Mouse (Mus musculus) adrenal gland, postnatal 25 days (tissue): Measurements from ENCODE around the gene Spag9. TPM values are rescaled to one million over a fixed set of nuclear protein-coding genes. Genes with fewer than 3 reads are reported as not detected.

ENCODE experiments used
- DNase-seq: peaks from one replicate; pipeline ENCODE4 v3.0.0; 2021; ENCODE audit warnings: mixed read lengths
- long read RNA-seq: library from polyadenylated mRNA; stranded (forward); transcript quantifications from one replicate; pipeline ENCODE4 v2.0.0, GENCODE M21; 2021
- total RNA-seq: library from RNA; stranded (reverse); gene quantifications from 2 replicates; pipeline ENCODE4 v1.2.3, GENCODE M21; 2021

Gene Spag9
- total RNA-seq = 98.6 and 120 TPM in 2 replicates
- long read RNA-seq, full-length matches to known transcripts = 1 of 14 reads
- long read RNA-seq, partial matches to known transcripts = 8 of 14 reads
- long read RNA-seq, other reads (novel, unspliced or antisense) = 5 of 14 reads

GRCm38 (mm10) chr11:93995720-93996305 lies at the start of gene Spag9:
Spag9 (plus strand) TSS chr11:93996091.
- DNase-seq = peak; percentile 95

- no peak for DNase-seq
Observed at GRCm38 (mm10) chr11:93948887-93949567, 46.9 kb upstream of the Spag9 start.

DNA sequence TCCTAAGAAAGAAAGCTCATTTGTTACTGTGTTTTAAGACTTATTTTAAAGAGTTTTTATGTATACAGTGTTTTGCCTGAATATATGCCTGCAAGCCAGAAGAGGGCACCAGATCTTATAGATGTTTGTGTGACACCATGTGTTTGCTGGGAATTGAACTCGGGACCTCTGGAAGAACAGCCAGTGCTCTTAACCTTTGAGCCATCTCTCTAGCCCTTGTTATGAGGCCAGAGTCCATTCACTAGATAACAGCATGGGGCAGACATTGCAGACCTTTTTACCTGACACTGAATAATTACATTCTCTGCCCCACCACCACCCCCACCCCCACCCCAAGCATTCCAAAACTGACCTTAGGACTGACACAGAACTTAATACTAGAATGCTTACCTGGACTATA lies 45.8 kb upstream of the Spag9 start:
- DNase-seq = no peak

DNA sequence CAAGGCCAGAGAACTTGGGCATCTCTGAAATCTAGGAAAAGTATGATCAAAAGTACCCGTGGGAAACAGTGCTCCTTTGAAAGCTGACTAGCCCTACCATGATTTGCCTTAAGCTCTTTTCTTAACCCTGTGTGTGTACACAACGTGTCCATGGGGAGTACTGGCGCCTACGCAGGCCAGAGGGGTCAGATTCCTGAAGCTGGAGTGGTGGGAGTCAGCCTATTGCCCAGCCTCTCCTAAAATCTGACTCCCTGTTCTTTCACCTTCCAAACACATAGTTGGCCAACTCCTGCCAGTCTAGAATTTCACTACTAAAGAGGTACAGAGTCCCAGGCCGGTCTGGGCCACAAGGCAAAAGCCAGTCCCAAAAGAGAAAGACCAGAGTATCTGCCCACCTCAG lies 43.5 kb upstream of the Spag9 start:
- no peak for DNase-seq

DNA sequence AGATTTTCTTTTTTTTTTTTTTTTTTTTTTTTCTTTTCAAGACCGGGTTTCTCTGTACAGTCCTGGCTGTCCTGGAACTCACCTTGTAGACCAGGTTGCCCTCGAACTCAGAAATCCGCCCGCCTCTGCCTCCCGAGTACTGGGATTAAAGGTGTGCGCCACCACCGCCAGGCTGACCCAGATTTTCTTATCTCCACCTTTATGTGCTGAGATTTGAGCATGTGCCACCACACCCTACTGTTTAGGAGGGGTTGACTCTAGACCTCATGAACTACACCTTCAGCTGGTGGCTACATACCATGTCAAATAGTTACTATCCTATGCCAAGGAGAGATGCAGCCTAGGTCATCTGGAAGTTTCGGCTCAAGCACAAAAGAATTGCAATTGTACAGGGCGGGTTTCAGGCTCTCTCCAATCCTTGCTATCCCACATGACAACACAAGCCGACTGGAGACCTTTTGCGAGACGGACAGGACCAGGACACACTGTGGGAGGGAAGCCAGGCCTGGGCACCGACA lies 41.1 kb upstream of the Spag9 start:
- no peak for DNase-seq

DNA sequence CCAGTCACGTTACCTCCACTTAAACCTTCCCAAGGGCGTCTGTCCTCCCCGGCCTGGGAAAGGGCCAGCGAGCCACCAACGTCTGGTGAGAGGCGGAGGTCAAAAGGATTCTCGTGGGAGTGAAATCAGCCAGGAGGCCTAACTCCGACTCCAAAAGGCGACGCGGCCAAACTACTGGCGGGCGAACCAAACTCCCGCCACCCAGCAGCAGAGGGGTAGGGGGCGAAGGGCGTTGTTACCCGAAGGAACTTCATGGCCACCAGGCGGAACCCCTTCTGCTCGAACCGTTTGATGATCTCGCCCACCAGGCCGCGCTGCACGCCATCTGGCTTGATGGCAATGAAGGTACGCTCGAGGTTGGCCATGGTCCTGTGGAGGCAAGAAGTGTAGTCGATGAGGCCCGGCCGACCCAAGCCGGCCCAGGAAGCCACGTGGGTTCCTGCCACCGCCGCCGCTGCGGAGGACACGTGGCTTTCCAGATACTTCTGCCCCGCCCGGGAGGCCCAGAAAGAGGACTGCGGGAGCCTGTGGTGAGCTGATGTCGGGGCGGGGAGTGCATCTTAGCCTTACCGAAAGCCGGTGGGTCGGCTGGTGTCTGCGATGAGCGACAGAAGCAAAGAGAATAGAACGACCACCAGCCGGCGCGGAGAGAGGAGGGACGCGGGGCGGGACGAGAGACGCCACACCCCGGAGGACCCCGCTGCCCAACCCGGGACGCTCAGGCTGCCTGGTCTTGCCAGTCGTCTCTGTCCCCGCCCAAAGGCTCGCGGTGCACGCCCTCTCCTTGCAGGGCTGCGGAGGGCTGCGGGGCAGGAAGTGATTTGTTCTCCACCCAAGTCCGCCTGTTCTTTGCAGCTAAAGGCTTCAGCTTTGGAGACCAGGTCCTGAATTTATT lies 40.4 kb upstream of the Spag9 start:
- DNase-seq = peak; percentile 95

GRCm38 (mm10) chr11:93956159-93956558 lies 39.7 kb upstream of the Spag9 start, which contains the start of gene Nme2:
Nme2 (minus strand) TSS chr11:93956259.
- no peak for DNase-seq

- no peak for DNase-seq
Observed at GRCm38 (mm10) chr11:93957031-93957555, 38.8 kb upstream of the Spag9 start.

- no peak for DNase-seq
Observed at GRCm38 (mm10) chr11:93957746-93958145, 38.1 kb upstream of the Spag9 start.

DNA sequence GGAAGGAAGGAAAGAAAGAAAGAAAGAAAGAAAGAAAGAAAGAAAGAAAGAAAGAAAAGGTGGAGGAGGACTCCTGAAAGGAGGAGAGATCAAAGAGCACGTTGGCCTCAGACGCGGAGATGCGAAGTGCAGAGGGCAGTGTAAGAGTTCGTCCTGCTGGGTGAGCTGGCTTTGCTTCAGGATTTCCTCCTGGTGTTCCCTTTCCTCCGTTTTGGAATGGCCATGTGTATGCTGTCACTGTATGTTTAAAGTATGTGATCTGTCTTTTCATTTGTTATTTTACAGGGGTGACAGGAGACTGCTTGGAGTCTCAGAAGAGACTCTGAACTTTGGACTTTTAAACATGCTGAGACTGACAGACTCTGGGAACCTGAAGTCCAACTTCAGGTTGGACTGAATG lies 34.4 kb upstream of the Spag9 start:
- DNase-seq = no peak

GRCm38 (mm10) chr11:93963013-93963412 lies 32.9 kb upstream of the Spag9 start:
- no peak for DNase-seq

DNA sequence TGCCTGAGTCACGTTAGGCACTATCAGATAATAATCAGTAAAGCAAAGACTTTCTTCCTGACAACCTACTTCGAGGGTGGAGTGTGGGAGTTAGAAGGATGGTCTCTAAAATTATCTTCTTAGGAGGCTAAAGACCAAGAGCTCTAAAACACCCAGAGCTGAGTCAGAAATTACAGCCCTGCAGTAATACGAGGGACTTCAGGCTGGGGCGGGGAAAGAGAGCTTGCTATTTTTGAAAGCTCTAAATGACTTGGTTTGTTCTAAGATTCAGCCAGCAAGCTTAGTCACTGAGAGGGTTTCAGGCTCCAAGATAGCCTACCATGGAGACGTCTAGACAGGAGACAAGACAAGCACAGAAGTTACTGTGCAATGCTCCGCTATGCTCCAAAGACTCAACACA lies 30.5 kb upstream of the Spag9 start:
- no peak for DNase-seq

DNA sequence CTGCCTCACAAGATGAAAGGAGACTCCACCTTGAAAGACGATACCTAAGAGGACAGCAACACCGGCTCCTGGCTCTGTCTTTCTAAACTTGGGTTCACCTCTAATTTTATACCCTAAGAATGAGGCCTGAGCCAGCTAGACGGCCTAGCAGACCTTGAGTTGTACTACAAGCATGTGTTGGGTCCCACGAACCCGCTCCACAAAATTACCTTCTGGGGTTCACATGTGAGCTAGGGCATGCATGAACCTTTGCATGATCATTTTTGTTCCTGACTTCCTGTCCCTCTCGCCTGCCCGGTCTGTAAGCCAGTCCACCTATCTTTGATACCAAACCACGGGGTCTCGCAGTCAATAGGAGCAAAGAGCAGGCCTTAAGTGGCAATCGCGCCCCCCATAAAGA lies 28.5 kb upstream of the Spag9 start:
- no peak for DNase-seq

DNA sequence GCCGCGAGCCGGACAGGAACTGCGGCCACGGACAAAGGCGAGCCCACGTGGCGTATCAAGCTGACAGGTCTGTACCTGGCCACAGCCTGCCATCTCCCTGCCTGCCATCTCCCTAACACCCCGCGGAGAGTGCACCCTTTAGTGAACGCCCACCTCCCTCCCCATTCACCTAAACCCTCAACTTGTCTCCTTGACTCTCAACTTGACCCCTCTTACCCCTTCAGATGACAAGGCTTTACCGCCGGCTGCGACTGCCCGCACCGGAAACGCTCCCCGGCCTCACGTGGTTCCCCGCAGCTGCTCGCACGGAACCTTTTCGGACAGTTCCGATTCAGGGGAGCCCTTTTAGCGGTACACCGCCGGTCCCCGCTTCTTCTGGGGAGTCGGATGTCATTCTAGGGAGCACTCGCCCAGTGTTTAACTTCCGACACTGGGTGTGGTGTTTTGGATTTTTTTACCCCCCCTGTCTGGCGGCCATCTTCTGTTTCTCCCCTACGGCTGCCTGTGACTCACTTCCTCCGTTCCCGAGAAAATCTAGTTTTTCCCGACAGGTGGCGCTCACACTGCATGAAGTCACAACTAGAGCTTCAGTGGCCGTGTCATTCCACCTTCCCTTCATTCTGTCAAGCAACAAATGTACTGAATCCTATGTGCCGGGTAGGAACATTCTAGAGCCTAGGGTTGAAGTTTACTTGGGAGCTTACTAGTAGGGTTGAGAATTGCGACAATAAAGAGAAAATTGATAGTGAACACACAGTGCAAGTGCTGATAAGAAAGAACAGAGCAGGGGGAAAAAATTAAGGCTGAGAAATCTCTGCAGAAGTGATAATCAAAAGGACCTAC lies 27.7 kb upstream of the Spag9 start, which contains the start of the genes Gm20390 and Nme1:
Gene Gm20390, minus strand, starts transcription at position 289 of the 843 bp plus-strand sequence.
Gene Nme1, minus strand, starts transcription at position 517 of the 843 bp plus-strand sequence.
- DNase-seq = peak; percentile 93

GRCm38 (mm10) chr11:93968848-93969128 lies 27.1 kb upstream of the Spag9 start:
- no peak for DNase-seq

DNA sequence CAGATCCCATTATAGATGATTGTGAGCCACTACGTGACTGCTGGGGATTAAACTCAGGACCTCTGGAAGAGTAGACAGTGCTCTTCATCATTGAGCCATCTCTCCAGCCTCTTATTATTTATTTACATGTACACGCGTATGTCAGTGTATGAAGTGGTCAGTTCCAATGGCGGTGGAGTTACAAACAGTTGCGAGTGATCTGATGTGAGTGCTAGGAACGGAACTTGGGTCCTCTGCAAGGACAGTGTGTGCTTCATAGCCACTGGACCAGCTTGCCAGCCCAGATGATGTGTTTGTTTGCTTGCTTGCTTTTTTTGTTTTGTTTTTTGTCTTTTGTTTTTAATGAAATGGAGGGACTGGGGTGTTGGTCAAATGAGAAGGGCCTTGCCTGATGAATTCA lies 26.7 kb upstream of the Spag9 start:
- no peak for DNase-seq

DNA sequence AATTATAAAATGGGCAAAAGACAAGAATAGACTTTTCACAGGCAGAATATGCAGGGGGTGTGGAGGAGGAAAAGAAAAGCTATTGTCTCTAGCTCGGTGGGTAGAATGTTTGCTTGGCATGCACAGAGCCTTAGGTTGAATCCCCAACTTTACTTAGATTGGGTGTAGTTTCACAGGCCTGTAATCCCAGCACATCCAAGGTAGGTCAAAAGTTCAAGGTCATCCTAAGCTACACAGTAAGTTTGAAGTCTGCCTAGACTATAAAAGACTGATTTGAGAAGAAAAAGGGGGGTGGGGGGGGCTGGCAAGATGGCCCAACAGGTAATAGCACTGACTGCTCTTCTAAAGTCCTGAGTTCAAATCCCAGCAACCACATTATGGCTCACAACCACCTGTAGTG lies 26.1 kb upstream of the Spag9 start:
- DNase-seq = no peak

GRCm38 (mm10) chr11:93972951-93973350 lies 22.9 kb upstream of the Spag9 start:
- no peak for DNase-seq

GRCm38 (mm10) chr11:93979502-93980049 lies 16.3 kb upstream of the Spag9 start:
- DNase-seq = no peak

GRCm38 (mm10) chr11:93984619-93985018 lies 11.3 kb upstream of the Spag9 start:
- DNase-seq = no peak

DNA sequence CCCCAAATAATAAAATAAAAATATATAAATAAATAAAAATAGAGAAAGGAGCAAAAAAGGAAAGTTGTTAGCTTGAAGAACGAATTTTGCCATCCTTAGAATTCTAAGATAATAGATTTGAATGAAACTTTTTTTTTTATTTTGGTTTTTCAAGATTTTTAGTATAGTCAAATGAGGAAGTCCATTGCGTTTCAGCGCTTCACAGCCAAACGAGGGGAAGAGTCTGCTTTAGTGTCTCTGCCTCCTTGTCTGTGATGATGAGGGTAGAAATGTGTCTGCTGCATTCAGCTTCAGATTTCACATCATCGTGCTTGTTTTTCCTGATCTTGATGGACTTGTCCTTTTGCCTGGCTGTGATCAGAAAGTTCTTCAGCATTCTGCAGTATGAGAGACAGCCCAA lies 10.6 kb upstream of the Spag9 start:
- no peak for DNase-seq
